Mouse (Mus musculus): ENCODE results near the gene Lrriq4. TPM values are rescaled to one million over a fixed set of nuclear protein-coding genes. Genes with fewer than 3 reads are reported as not detected.

Gene Lrriq4
- polyA plus RNA-seq, 1 experiment from 2014 or later = not detected

DNA sequence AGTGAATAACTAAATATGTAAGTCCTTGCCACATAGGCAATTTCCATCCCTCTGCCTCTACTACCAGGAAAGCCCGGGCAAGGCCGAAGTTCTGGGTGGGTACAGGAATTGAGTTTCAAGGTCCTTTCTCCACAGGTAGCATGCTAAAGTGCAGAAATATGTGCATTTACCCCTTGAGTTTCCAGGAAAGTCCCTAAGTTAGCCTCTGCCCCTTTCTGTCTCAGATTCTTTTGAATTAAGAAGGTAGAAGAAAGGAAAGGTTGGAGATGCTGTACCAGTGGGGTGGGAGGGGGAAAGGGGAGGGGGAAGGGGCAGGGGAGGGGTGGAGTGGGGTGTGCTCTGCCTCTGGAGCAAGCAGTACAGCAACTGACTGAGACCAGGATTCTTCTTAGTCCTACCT is 4.2 kb downstream of the Lrriq4 start:
- Histone ChIP-seq H3K4me1 (ENCODE audit: control insufficient read depth, insufficient read depth, low read length) (peaks cover 6% of the 10 kb centered on the region; the same call in 1 of the 2 replicates), H3K27me3 (ENCODE audit: control insufficient read depth, insufficient read depth, low read length) (peaks cover 7% of the 10 kb centered on the region; the same call in 1 of the 2 replicates), H3K36me3 (ENCODE audit: control insufficient read depth, insufficient read depth, low read length) (no peaks in the 10 kb centered on the region), H3K27ac (ENCODE audit: low read length) (no peak overlapping the region), H3K9ac (ENCODE audit: low read length) (no peak overlapping the region), H3K4me2 (ENCODE audit: low read depth, low read length) (no peak overlapping the region), H3K4me3 (replicated peaks; ENCODE audit: low read length) (no peak overlapping the region), H3K9me3 (replicated peaks; ENCODE audit: control insufficient read depth, low read length) (no peaks in the 10 kb centered on the region)
- 87% methylated on average over 2 of the region's 2 CpGs for whole genome bisulfite sequencing
- no peak for ATAC-seq (ENCODE audit: insufficient read depth, low FRiP score)

DNA sequence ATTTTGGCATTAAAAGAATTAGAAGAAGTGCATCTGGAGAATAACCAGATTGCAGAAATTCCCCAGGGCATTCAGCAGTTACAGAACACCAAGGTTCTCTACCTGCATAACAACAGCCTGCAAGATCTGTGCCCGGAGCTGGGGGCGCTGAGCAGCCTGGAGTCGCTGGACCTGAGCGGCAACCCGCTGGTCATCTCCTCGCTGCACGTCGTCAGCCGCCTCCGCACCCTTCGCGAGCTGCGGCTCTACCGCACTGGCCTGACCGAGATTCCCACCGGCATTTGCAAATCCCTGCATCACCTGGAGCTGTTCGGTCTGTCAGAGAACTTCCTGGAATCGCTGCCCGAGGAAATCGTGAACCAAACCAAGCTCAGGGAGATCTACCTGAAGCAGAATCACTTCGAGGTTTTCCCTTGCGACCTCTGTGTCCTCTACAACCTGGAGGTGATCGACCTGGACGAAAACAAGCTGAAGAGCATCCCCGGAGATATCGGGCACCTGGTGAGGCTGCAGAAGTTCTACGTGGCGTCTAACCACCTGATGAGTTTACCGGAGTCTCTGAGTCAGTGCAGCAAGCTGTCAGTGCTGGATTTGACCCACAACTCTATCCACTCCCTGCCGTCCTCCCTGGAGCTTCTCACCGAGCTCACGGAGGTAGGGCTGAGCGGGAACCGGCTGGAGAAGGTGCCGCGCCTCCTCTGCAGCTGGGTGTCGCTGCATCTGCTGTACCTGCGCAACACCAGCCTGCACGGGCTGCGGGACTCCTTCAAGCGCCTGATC is 5.9 kb downstream of the Lrriq4 start:
- Histone ChIP-seq H3K27ac (ENCODE audit: low read length) (no peak overlapping the region), H3K9ac (ENCODE audit: low read length) (peak overlapping the region; percentile 54), H3K4me2 (ENCODE audit: low read depth, low read length) (peak overlapping the region; percentile 80), H3K27me3 (ENCODE audit: control insufficient read depth, insufficient read depth, low read length) (peaks cover 7% of the 10 kb centered on the region; the same call in 1 of the 2 replicates), H3K9me3 (replicated peaks; ENCODE audit: control insufficient read depth, low read length) (no peaks in the 10 kb centered on the region), H3K4me3 (replicated peaks; ENCODE audit: low read length) (peak overlapping the region; percentile 47), H3K4me1 (ENCODE audit: control insufficient read depth, insufficient read depth, low read length) (peaks cover 6% of the 10 kb centered on the region; the same call in 1 of the 2 replicates), H3K36me3 (ENCODE audit: control insufficient read depth, insufficient read depth, low read length) (no peaks in the 10 kb centered on the region)
- under 1% methylated on average over 41 of the region's 41 CpGs for WGBS
- peak; percentile 82; the same call in 1 of the 2 replicates for ATAC-seq (ENCODE audit: insufficient read depth, low FRiP score)

DNA sequence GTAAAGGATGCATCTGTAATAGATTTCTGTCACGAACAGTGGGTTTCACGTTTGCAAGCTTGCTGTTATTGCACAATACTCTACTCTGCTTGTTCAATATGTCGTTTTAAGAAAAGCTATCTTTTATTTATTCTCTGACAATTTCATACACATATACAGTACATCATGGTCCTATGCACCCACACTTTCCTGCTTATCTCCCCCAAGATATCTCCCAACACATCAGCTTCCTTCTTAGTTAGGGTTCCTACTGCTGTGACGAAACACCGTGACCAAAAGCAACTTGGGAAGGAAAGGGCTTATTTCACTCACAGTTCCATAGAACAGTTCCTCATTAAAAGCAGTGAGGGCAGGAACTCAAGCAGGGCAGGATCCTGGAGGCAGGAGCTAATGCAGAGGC is 11.6 kb downstream of the Lrriq4 start:
- WGBS = 82% methylated on average over 5 of the region's 5 CpGs
- no peaks in the 10 kb centered on the region for H3K36me3 ChIP-seq (ENCODE audit: control insufficient read depth, insufficient read depth, low read length)
- no peaks in the 10 kb centered on the region; the same call in 1 of the 2 replicates for H3K27me3 ChIP-seq (ENCODE audit: control insufficient read depth, insufficient read depth, low read length)
- H3K9me3 ChIP-seq (replicated peaks; ENCODE audit: control insufficient read depth, low read length) = no peaks in the 10 kb centered on the region
- H3K9ac ChIP-seq (ENCODE audit: low read length) = no peak overlapping the region
- no peak overlapping the region for H3K4me2 ChIP-seq (ENCODE audit: low read depth, low read length)
- no peaks in the 10 kb centered on the region for H3K4me1 ChIP-seq (ENCODE audit: control insufficient read depth, insufficient read depth, low read length)
- no peak overlapping the region for H3K4me3 ChIP-seq (replicated peaks; ENCODE audit: low read length)
- no peak overlapping the region for H3K27ac ChIP-seq (ENCODE audit: low read length)
- no peak for ATAC-seq (ENCODE audit: insufficient read depth, low FRiP score)

DNA sequence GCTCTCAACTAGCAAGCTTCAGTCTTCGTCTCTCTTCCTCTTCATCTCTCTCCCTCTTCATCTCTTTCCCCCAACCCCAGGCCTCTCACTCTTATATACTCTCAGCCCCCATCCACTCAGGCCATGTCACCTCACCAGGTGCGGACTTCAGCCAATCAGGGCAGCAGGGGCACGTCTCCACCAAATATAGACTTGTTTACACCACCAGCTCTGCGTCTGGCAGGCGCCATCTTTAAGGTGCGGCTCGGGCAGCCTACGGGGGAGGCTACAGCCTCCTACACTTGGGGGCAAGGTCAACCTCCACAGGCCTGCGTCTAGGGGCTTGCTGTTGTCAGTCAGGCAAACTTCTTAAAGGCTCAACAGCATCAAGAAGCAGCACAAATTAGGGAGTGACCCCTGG is 14.2 kb downstream of the Lrriq4 start:
- H3K4me1 ChIP-seq (ENCODE audit: control insufficient read depth, insufficient read depth, low read length) = no peaks in the 10 kb centered on the region
- no peak overlapping the region for H3K4me2 ChIP-seq (ENCODE audit: low read depth, low read length)
- H3K4me3 ChIP-seq (replicated peaks; ENCODE audit: low read length) = no peak overlapping the region
- no peak for ATAC-seq (ENCODE audit: insufficient read depth, low FRiP score)
- H3K27me3 ChIP-seq (ENCODE audit: control insufficient read depth, insufficient read depth, low read length) = no peaks in the 10 kb centered on the region
- H3K36me3 ChIP-seq (ENCODE audit: control insufficient read depth, insufficient read depth, low read length) = no peaks in the 10 kb centered on the region
- WGBS = 77% methylated on average over 9 of the region's 9 CpGs
- no peak overlapping the region for H3K9ac ChIP-seq (ENCODE audit: low read length)
- no peak overlapping the region for H3K27ac ChIP-seq (ENCODE audit: low read length)
- H3K9me3 ChIP-seq (replicated peaks; ENCODE audit: control insufficient read depth, low read length) = no peaks in the 10 kb centered on the region

DNA sequence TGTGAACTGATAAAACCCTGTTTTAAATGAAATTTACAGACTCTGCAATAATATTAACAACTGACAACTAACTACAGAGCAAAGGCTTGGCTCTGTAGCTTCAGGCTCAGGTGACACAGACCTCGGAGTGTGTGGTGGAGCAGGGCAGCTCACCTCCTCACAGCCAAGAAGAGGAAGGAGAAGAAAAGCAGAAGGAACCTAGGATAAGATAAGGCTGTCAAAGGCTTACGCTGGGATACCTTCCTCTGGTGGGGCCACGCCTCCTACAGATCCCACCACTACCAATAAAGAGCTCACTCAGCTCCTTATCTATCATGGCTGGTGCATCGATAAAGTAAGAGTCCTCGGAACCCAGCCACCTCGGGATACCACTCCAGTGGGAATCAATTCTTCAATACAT is 38.9 kb downstream of the Lrriq4 start:
- Histone ChIP-seq H3K27ac (ENCODE audit: low read length) (no peak overlapping the region), H3K4me2 (ENCODE audit: low read depth, low read length) (no peak overlapping the region), H3K27me3 (ENCODE audit: control insufficient read depth, insufficient read depth, low read length) (no peaks in the 10 kb centered on the region), H3K4me1 (ENCODE audit: control insufficient read depth, insufficient read depth, low read length) (no peaks in the 10 kb centered on the region), H3K36me3 (ENCODE audit: control insufficient read depth, insufficient read depth, low read length) (no peaks in the 10 kb centered on the region), H3K9me3 (replicated peaks; ENCODE audit: control insufficient read depth, low read length) (no peaks in the 10 kb centered on the region), H3K9ac (ENCODE audit: low read length) (no peak overlapping the region), H3K4me3 (replicated peaks; ENCODE audit: low read length) (no peak overlapping the region)
- WGBS = 60% methylated on average over 6 of the region's 6 CpGs
- no peak for ATAC-seq (ENCODE audit: insufficient read depth, low FRiP score)

DNA sequence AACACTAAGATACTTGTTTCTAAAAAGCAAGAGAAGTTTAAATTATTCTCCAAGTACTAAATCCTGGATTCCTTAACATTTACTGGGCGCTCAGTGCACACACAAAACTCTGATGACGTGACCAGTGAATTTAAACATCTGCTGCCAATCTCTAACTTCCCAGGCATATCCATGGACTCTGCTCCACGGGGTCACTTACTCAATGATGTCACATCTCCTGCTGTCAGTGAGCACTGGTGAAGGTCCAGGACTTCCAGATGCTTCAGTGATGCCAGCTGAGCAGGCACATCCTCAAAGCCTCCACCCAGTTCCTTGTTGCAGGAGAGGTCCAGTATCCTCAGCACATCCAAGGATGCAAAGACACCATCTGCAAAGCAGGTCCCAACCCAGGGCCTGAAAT is 42.9 kb downstream of the Lrriq4 start:
- H3K4me3 ChIP-seq (replicated peaks; ENCODE audit: low read length) = no peak overlapping the region

DNA sequence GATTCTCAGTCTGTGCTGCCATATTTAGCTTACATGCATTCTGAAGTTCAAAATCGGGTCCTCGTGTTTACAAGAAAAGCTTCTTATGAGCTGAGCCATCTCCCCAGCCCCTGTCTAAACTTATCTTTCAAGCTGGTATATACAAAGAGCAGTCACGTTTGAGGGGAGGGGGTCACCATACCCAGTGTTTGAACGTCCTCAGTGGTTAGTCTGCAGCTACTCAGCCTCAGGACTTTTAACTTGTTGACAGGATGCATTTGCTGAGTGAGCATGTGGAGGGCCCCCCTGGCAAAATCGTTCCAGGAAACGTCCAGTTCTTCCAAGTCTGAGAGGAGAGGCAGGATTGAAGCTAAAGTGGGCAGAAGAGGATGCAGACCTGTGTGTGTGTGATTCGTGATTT is 46.7 kb downstream of the Lrriq4 start:
- Histone ChIP-seq H3K27me3 (ENCODE audit: control insufficient read depth, insufficient read depth, low read length) (no peaks in the 10 kb centered on the region), H3K4me1 (ENCODE audit: control insufficient read depth, insufficient read depth, low read length) (no peaks in the 10 kb centered on the region), H3K27ac (ENCODE audit: low read length) (no peak overlapping the region), H3K9ac (ENCODE audit: low read length) (no peak overlapping the region), H3K4me2 (ENCODE audit: low read depth, low read length) (no peak overlapping the region), H3K9me3 (replicated peaks; ENCODE audit: control insufficient read depth, low read length) (no peaks in the 10 kb centered on the region), H3K36me3 (ENCODE audit: control insufficient read depth, insufficient read depth, low read length) (no peaks in the 10 kb centered on the region), H3K4me3 (replicated peaks; ENCODE audit: low read length) (no peak overlapping the region)
- 46% methylated on average over 7 of the region's 7 CpGs for WGBS
- ATAC-seq (ENCODE audit: insufficient read depth, low FRiP score) = no peak

More for the DNA sequence above, 42.9 kb downstream of the Lrriq4 start:
- no peaks in the 10 kb centered on the region for H3K36me3 ChIP-seq (ENCODE audit: control insufficient read depth, insufficient read depth, low read length)
- H3K4me1 ChIP-seq (ENCODE audit: control insufficient read depth, insufficient read depth, low read length) = no peaks in the 10 kb centered on the region
- H3K27me3 ChIP-seq (ENCODE audit: control insufficient read depth, insufficient read depth, low read length) = no peaks in the 10 kb centered on the region
- no peaks in the 10 kb centered on the region for H3K9me3 ChIP-seq (replicated peaks; ENCODE audit: control insufficient read depth, low read length)
- no peak overlapping the region for H3K4me2 ChIP-seq (ENCODE audit: low read depth, low read length)
- H3K9ac ChIP-seq (ENCODE audit: low read length) = no peak overlapping the region
- no peak overlapping the region for H3K27ac ChIP-seq (ENCODE audit: low read length)
- no peak for ATAC-seq (ENCODE audit: insufficient read depth, low FRiP score)
- 75% methylated on average over 3 of the region's 3 CpGs for WGBS

DNA sequence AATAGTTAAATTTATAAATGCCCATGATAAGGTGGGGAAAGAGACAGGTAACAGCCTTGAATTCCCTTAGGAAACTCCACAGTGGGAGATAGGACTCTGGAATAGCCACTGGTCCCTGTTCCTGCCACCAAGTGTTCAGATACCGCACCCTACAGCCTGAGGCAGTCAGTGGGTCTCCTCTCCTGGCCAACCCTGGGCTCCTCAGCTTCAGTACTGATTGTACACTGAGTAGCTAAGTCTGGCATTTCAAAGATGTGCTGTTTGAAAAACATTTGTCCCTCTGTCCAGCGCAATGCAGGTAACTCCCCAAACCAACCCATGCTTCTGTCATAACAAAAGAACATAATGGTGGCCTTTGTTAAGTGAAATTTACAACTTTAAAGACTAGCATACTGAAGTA is 51.4 kb downstream of the Lrriq4 start:
- no peaks in the 10 kb centered on the region for H3K4me1 ChIP-seq (ENCODE audit: control insufficient read depth, insufficient read depth, low read length)

DNA sequence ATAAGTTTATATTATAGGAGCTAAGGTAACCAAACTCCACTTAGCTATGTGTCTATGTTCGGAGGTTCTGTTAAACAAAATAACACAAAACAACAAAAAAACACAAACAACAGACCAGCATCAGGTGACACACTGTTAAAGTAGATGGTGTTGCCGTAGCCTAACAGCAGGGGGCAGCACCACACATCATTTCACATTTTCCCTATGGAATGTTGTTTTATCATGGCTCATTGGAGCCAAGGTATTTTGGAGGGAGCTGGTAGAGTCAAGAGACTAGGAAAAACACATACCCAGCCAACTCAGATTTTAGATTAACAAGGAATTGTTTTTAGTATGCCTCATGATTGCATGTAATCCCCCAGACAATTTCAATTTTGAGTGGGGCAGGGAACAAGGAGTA is 52.0 kb downstream of the Lrriq4 start:
- Histone ChIP-seq H3K36me3 (ENCODE audit: control insufficient read depth, insufficient read depth, low read length) (no peaks in the 10 kb centered on the region), H3K4me2 (ENCODE audit: low read depth, low read length) (no peak overlapping the region), H3K27me3 (ENCODE audit: control insufficient read depth, insufficient read depth, low read length) (no peaks in the 10 kb centered on the region), H3K4me3 (replicated peaks; ENCODE audit: low read length) (no peak overlapping the region), H3K9me3 (replicated peaks; ENCODE audit: control insufficient read depth, low read length) (no peaks in the 10 kb centered on the region), H3K27ac (ENCODE audit: low read length) (no peak overlapping the region), H3K9ac (ENCODE audit: low read length) (no peak overlapping the region), H3K4me1 (ENCODE audit: control insufficient read depth, insufficient read depth, low read length) (no peaks in the 10 kb centered on the region)
- ATAC-seq (ENCODE audit: insufficient read depth, low FRiP score) = no peak
- WGBS = 14% methylated on average over 2 of the region's 2 CpGs

More for the DNA sequence above, 51.4 kb downstream of the Lrriq4 start:
- H3K9me3 ChIP-seq (replicated peaks; ENCODE audit: control insufficient read depth, low read length) = no peaks in the 10 kb centered on the region
- H3K27me3 ChIP-seq (ENCODE audit: control insufficient read depth, insufficient read depth, low read length) = no peaks in the 10 kb centered on the region
- H3K9ac ChIP-seq (ENCODE audit: low read length) = no peak overlapping the region
- 91% methylated on average over 2 of the region's 2 CpGs for WGBS
- H3K4me3 ChIP-seq (replicated peaks; ENCODE audit: low read length) = no peak overlapping the region
- H3K36me3 ChIP-seq (ENCODE audit: control insufficient read depth, insufficient read depth, low read length) = no peaks in the 10 kb centered on the region
- H3K4me2 ChIP-seq (ENCODE audit: low read depth, low read length) = no peak overlapping the region
- no peak overlapping the region for H3K27ac ChIP-seq (ENCODE audit: low read length)
- no peak for ATAC-seq (ENCODE audit: insufficient read depth, low FRiP score)
